Mouse (Mus musculus): Measurements from ENCODE around the gene Rbm33. TPM values are rescaled to one million over a fixed set of nuclear protein-coding genes. Genes with fewer than 3 reads are reported as not detected.

Gene Rbm33
- total RNA-seq, 1 experiment, result 21.2 TPM

- TF ChIP-seq MAFK (IDR thresholded peaks at IDR 0.05; ENCODE audit: insufficient read depth, low read depth, low read length) (no peak), ZC3H11A (IDR thresholded peaks at IDR 0.05; ENCODE audit: borderline replicate concordance, low read depth, low read length) (no peak), CHD2 (IDR thresholded peaks at IDR 0.05; ENCODE audit: low read depth, low read length) (no peak), ZNF384 (IDR thresholded peaks at IDR 0.05; ENCODE audit: low read depth, low read length) (no peak), HCFC1 (IDR thresholded peaks at IDR 0.05; ENCODE audit: borderline replicate concordance, insufficient read depth, low read length) (no peak)
- in situ Hi-C loops (cut with MboI; ENCODE audit: low sequenced_read_pairs in 2 of 2, unreplicated experiment in 2 of 2), result no loop called here
- Histone ChIP-seq H3K9me3 (ENCODE audit: control insufficient read depth, insufficient read depth, low read depth, low read length) (no peaks in the 10 kb centered on the region), H3K36me3 (ENCODE audit: control insufficient read depth, insufficient read depth, low read length, poor library complexity, severe bottlenecking) (no peaks in the 10 kb centered on the region), H3K27ac (ENCODE audit: insufficient read depth, low read depth, low read length, poor library complexity, severe bottlenecking) (no peak overlapping the region), H3K9ac (ENCODE audit: insufficient read depth, low read depth, low read length, poor library complexity, severe bottlenecking) (no peak overlapping the region), H3K4me1 (ENCODE audit: control insufficient read depth in 2 of 2, insufficient read depth in 2 of 2, low read length in 2 of 2, poor library complexity in 1 of 2) (peaks cover 4 to 5% of the 10 kb centered on the region in 2 experiments; a peak in 3 of 4 replicates), H3K4me3 (ENCODE audit: insufficient read depth in 1 of 2, low read depth in 1 of 2, low read length in 2 of 2, poor library complexity in 1 of 2, severe bottlenecking in 1 of 2) (no peak overlapping the region)
- no peak for DNase-seq (ENCODE audit: low read depth, low spot score)
Measured at GRCm38 (mm10) chr5:28322189-28322588, 5.3 kb downstream of the Rbm33 start.

GRCm38 (mm10) chr5:28323822-28324221 is 6.9 kb downstream of the Rbm33 start:
- Histone ChIP-seq H3K27ac (ENCODE audit: insufficient read depth, low read depth, low read length, poor library complexity, severe bottlenecking) (no peak overlapping the region), H3K9me3 (ENCODE audit: control insufficient read depth, insufficient read depth, low read depth, low read length) (no peaks in the 10 kb centered on the region), H3K9ac (ENCODE audit: insufficient read depth, low read depth, low read length, poor library complexity, severe bottlenecking) (no peak overlapping the region), H3K4me1 (ENCODE audit: control insufficient read depth in 2 of 2, insufficient read depth in 2 of 2, low read length in 2 of 2, poor library complexity in 1 of 2) (peaks cover 2 to 3% of the 10 kb centered on the region in 2 experiments; a peak in 2 of 4 replicates), H3K4me3 (ENCODE audit: insufficient read depth in 1 of 2, low read depth in 1 of 2, low read length in 2 of 2, poor library complexity in 1 of 2, severe bottlenecking in 1 of 2) (no peak overlapping the region), H3K36me3 (ENCODE audit: control insufficient read depth, insufficient read depth, low read length, poor library complexity, severe bottlenecking) (no peaks in the 10 kb centered on the region)
- TF ChIP-seq MAFK (IDR thresholded peaks at IDR 0.05; ENCODE audit: insufficient read depth, low read depth, low read length) (no peak), ZC3H11A (IDR thresholded peaks at IDR 0.05; ENCODE audit: borderline replicate concordance, low read depth, low read length) (no peak), CHD2 (IDR thresholded peaks at IDR 0.05; ENCODE audit: low read depth, low read length) (no peak), HCFC1 (IDR thresholded peaks at IDR 0.05; ENCODE audit: borderline replicate concordance, insufficient read depth, low read length) (no peak), ZNF384 (IDR thresholded peaks at IDR 0.05; ENCODE audit: low read depth, low read length) (no peak)
- DNase-seq (ENCODE audit: low read depth, low spot score), result no peak
- in situ Hi-C loops (cut with MboI; ENCODE audit: low sequenced_read_pairs in 2 of 2, unreplicated experiment in 2 of 2), result no loop called here

GRCm38 (mm10) chr5:28324457-28324856 is 7.5 kb downstream of the Rbm33 start:
- H3K27ac ChIP-seq (ENCODE audit: insufficient read depth, low read depth, low read length, poor library complexity, severe bottlenecking), result no peak overlapping the region
- H3K36me3 ChIP-seq (ENCODE audit: control insufficient read depth, insufficient read depth, low read length, poor library complexity, severe bottlenecking), result no peaks in the 10 kb centered on the region
- H3K4me1 ChIP-seq (ENCODE audit: control insufficient read depth in 2 of 2, insufficient read depth in 2 of 2, low read length in 2 of 2, poor library complexity in 1 of 2), result peaks cover 2 to 3% of the 10 kb centered on the region in 2 experiments; a peak in 2 of 4 replicates
- no peak for TF ChIP-seq MAFK (IDR thresholded peaks at IDR 0.05; ENCODE audit: insufficient read depth, low read depth, low read length)
- TF ChIP-seq CHD2 (IDR thresholded peaks at IDR 0.05; ENCODE audit: low read depth, low read length), result no peak
- no peak for TF ChIP-seq ZNF384 (IDR thresholded peaks at IDR 0.05; ENCODE audit: low read depth, low read length)
- TF ChIP-seq ZC3H11A (IDR thresholded peaks at IDR 0.05; ENCODE audit: borderline replicate concordance, low read depth, low read length), result no peak
- in situ Hi-C loops (cut with MboI; ENCODE audit: low sequenced_read_pairs in 2 of 2, unreplicated experiment in 2 of 2), result no loop called here
- H3K9ac ChIP-seq (ENCODE audit: insufficient read depth, low read depth, low read length, poor library complexity, severe bottlenecking), result no peak overlapping the region
- DNase-seq (ENCODE audit: low read depth, low spot score), result no peak
- H3K4me3 ChIP-seq (ENCODE audit: insufficient read depth in 1 of 2, low read depth in 1 of 2, low read length in 2 of 2, poor library complexity in 1 of 2, severe bottlenecking in 1 of 2), result no peak overlapping the region
- no peaks in the 10 kb centered on the region for H3K9me3 ChIP-seq (ENCODE audit: control insufficient read depth, insufficient read depth, low read depth, low read length)

DNA sequence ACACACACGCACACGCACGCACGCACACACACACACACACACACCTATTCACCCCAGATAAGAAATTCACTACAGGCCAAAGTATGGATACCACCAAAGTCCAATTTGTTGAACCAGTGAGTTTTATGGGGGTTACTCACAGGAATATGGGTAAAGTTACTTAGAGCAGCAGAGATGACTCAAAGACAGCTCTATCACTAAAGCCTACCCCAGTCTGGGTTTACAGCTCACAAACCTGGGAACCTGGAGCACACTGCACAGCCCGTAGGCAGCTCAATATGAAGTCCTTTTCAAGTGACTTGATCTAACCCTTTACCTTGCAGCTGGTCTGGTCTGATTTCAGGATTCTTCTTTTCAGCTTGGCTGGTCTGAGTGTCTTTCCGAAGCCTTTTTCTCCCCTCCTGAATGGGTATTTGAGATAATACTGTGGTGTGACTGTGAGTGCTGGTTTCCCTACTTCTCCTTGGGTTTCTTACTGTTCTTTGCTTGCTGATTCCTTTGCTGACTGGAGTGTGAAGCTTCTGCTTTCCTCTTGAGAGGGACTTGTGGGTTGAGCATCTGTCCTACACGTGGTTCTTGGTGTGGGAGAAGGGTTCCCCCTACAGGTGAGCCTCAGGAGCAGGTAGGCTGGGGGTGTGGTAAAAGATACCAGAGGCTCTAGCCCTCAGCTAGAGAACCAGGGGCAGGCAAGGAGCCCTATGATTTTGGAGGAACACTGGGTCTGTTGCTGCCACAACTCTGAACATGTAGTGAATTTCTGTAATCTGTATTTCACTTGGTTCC is 12.3 kb downstream of the Rbm33 start:
- Histone ChIP-seq H3K36me3 (ENCODE audit: control insufficient read depth, insufficient read depth, low read length, poor library complexity, severe bottlenecking) (peaks cover 7% of the 10 kb centered on the region), H3K9ac (ENCODE audit: insufficient read depth, low read depth, low read length, poor library complexity, severe bottlenecking) (no peak overlapping the region), H3K4me1 (ENCODE audit: control insufficient read depth in 2 of 2, insufficient read depth in 2 of 2, low read length in 2 of 2, poor library complexity in 1 of 2) (peaks cover 0 to 2% of the 10 kb centered on the region in 2 experiments; a peak in 1 of 4 replicates), H3K27ac (ENCODE audit: insufficient read depth, low read depth, low read length, poor library complexity, severe bottlenecking) (no peak overlapping the region), H3K4me3 (ENCODE audit: insufficient read depth in 1 of 2, low read depth in 1 of 2, low read length in 2 of 2, poor library complexity in 1 of 2, severe bottlenecking in 1 of 2) (no peak overlapping the region), H3K9me3 (ENCODE audit: control insufficient read depth, insufficient read depth, low read depth, low read length) (no peaks in the 10 kb centered on the region)
- DNase-seq (ENCODE audit: low read depth, low spot score), result peak; percentile 31
- in situ Hi-C loops (cut with MboI; ENCODE audit: low sequenced_read_pairs in 2 of 2, unreplicated experiment in 2 of 2), result no loop called here
- TF ChIP-seq HCFC1 (IDR thresholded peaks at IDR 0.05; ENCODE audit: borderline replicate concordance, insufficient read depth, low read length) (no peak), MAFK (IDR thresholded peaks at IDR 0.05; ENCODE audit: insufficient read depth, low read depth, low read length) (no peak)
